Mouse (Mus musculus): ENCODE data around the gene Nfkbia. TPM values are rescaled to one million over a fixed set of nuclear protein-coding genes. Genes with fewer than 3 reads are reported as not detected.
A peak's percentile ranks its signal among the peaks of the same experiment; 100 is the strongest.

Gene Nfkbia
- total RNA-seq, 2 experiments from 2014 or later = 37.1 to 46.5 TPM

DNA sequence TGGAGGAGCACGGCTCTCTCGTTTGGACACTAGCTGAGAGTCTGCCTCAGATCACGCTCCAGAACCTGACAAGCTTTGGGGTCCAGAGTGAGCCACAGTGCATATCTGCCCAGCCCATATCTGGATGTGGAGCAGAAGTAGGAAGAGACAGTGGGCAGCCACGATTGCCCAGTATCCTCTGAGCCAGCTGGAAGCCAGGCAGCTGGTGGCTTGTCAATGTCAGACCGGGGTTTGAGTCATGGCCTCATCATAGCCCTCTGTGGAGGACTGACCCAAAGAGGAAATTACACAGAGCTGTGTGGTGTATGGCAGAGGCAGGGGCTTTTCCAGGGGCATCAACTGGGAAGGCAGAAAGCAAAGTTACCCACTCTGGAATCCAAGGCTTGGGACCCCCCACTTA lies 25.6 kb downstream of the Nfkbia start:
- no peak for DNase-seq (ENCODE audit: low spot score in 2 of 2)

DNA sequence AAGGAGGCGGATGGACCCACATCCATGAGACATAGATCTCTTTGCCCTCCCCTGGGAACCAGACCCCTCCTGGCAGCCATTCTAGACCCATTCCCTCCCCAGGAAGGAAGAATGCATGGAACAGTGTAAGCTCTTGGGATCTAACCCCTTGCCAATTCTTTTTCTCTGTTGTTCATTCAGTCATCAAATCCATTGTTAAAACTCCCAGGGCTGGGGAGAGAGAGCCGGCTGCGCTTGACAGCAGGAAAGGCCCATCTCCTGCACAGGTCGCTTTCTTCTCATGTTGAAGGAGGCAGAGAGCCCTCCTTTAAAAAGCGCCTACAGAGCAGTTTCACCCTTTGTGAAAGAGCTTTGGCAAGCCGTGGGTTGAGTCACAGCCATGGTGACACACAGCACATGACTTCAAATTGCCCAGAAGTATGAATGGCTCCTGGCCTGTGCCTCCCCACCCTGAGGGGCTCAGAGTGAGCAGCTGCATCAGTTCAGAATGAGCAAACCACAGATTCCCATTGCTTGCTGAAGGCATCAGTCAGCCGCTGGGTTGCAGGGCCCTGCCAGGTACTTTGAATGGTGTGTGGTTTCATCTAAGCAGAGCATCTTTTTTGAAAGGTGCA lies 26.3 kb downstream of the Nfkbia start:
- no peak for DNase-seq (ENCODE audit: low spot score in 2 of 2)

GRCm38 (mm10) chr12:55465401-55465983 lies 27.0 kb downstream of the Nfkbia start:
- DNase-seq (ENCODE audit: low spot score in 2 of 2) = no peak

DNA sequence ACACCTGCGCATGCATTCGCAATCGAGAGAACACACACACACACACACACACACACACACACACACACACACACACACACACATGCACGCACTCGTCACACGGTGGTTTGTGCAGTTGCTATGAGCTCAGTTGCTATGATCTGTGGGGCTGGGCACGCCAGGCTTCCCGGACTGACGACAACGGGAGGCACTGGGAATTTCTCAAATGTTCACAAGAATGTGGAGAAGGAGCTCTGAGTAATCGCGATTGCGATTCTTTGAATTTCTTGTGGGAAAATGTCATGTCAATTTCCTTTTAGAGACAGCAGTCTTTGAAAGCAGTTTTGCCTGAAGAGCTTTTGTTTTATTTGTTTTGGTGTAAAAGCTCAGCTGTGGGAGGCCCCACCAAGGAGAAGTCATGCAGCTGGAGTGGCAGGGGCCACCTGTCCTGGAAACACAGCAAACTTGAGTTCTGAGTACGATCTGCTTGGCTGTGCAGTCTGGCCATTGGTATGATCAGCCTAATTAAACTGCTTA lies 27.5 kb downstream of the Nfkbia start:
- peak in 1 of 2 experiments; percentile 43 for DNase-seq (ENCODE audit: low spot score in 2 of 2)

- DNase-seq (ENCODE audit: low spot score in 2 of 2) = peak in 1 of 2 experiments; percentile 69
Observed at GRCm38 (mm10) chr12:55463992-55464845, 28.2 kb downstream of the Nfkbia start.

DNA sequence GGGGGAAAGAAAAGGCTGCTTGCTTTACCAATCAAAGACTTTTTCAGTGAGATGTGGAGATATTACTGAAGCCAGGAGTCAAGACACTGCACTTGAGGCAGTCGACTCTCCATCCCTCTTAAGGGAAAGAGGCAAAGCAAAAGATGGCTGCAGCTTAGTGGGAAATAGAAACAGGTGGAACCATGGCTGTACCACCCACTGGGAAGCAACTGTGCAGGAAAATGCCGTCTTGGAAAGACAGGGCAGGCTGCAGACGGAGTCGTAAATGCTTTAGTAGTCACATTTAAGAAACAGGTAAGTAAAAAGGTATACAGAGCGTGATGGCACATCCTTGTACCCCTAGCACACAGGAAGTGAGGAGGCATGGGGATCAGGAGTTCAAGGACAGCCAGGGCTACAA lies 29.4 kb downstream of the Nfkbia start:
- no peak for DNase-seq (ENCODE audit: low spot score in 2 of 2)

DNA sequence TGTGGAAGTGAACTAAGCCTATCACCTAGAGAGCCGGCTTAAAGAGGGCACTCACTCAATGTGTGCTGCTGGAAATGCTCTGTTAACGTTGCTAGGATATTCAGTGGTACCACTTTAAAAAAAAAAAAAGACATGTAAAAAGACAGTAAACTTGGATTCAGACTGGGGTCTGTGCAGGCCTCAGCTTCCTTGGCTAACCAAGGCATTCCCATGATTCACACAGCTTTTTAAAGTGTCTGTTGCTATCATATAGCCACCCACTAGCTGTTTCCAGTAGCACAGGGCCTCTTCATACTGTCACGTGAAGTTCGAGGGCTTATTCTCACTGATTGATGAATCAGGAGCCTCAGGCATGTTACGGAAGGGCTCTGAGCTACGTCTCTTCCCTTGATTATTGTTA lies 30.0 kb downstream of the Nfkbia start:
- DNase-seq (ENCODE audit: low spot score in 2 of 2) = no peak

GRCm38 (mm10) chr12:55461767-55462166 lies 30.7 kb downstream of the Nfkbia start:
- DNase-seq (ENCODE audit: low spot score in 2 of 2) = no peak

GRCm38 (mm10) chr12:55460900-55461299 lies 31.5 kb downstream of the Nfkbia start:
- no peak for DNase-seq (ENCODE audit: low spot score in 2 of 2)

DNA sequence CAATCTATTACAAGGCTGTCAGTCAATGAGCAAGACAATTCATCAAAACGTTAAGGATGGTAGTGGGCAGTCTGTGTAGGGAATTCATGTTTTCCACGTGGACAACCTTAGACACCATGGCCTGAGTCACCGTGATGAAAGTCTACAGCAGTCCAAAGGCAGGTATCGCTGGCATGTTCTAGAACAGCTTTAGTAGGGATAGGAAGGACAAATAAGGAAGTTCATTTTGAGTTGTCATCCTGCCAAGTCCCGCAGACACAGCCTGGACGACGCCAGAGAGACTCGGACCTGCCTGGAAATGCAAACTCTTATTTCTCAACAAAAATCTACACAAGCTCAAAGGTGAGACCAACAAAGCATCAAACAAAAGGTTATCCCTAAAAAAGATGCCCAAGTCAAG lies 32.7 kb downstream of the Nfkbia start:
- no peak for DNase-seq (ENCODE audit: low spot score in 2 of 2)

DNA sequence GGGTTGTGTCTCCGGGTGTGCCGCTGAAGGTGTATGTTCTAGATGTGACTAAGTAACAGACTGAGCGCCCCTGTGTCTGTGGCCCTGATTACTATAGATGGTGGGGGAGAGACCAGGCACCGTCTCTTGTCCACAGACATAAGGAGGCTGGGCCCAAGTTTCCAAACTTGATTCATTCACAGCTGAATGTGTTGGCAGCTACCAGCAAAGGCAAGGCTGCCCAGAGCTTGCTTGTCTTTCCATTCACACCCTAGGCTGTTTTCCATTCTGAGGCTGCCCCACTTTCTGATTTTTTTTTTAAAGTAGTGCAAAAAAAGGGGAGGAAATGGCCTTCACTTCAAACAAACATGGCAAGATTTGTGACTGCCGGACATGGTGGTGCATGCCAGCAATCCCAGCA lies 35.6 kb downstream of the Nfkbia start:
- DNase-seq (ENCODE audit: low spot score in 2 of 2) = no peak

- no peak for DNase-seq (ENCODE audit: low spot score in 2 of 2)
Observed at GRCm38 (mm10) chr12:55456136-55456535, 36.3 kb downstream of the Nfkbia start.

GRCm38 (mm10) chr12:55455206-55455605 lies 37.2 kb downstream of the Nfkbia start:
- DNase-seq (ENCODE audit: low spot score in 2 of 2) = no peak

DNA sequence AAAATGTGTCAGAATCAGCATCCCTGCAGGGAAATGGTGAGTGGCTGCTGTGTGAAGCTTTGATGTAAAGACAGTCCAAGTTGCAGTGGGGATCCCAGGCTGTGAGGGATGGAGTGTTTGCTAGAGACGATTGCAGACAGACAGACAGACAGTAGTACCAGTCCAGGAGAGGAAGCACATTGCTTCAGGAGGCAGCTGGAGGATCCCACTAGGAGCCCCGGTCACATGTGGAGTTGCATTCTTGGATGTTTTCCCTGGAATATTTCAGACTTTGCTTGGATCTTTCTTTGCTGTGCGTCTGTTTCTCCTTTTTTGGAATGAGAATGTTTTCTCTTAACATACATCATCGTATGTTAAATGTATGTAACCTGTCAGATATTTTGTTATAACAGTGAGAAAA lies 38.5 kb downstream of the Nfkbia start:
- DNase-seq (ENCODE audit: low spot score in 2 of 2) = no peak

GRCm38 (mm10) chr12:55452839-55453238 lies 39.6 kb downstream of the Nfkbia start:
- DNase-seq (ENCODE audit: low spot score in 2 of 2) = no peak

DNA sequence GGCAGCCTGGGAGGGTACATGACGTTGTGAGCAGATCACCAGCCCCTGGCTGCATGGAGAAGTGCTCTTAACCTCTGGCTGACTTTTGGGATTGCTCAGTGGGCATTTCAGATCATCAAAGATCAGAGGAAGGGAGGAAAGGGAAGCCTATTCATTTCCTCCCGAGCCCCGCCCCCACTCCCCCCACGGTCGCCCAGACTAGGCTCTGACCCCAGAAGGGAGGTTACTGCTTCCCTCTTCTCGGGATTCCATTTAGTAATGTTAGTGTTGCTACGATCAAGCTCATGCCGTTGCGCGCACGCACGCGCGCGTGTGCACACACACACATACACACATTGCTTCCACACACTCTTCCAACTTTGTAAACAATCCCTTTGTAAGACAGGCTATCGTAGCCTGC lies 42.0 kb downstream of the Nfkbia start:
- DNase-seq (ENCODE audit: low spot score in 2 of 2) = no peak

DNA sequence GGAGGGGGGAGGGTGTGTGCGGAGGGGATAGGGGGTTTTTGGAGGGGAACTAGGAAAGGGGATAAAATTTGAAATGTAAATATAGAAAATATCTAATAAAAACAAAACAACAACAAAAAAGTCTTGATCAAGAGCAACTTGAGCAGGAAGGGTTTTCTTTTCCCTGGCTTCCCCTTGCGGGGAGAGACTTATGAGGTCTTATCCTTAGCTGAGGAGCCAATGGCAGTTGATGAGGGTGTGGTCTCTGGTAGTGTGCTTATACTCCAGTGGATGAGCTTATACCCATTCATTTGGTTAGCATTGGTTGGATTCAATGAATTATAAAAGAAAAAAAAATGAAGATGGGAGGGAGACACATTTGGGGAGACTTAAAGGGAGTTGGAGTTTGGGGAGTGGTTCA lies 43.4 kb downstream of the Nfkbia start:
- no peak for DNase-seq (ENCODE audit: low spot score in 2 of 2)

DNA sequence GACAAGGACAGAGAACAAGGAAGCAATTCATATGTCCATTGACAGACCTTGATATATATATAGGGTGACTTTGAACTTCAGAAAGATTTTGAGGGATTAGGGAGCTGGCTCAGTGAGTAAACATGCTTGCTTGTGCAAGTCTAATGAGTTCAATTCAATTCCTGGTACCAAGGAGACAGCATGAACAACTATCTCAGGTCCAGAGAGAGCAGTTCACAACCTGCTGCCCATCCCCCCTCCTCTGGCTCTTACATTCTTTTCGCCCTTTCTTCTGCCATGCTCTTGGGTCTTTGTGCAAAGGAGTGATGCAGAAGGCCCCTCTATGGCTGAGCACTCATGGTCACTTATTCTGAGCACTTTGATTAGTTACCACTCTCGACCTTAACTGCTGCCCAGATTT lies 44.0 kb downstream of the Nfkbia start:
- no peak for DNase-seq (ENCODE audit: low spot score in 2 of 2)

GRCm38 (mm10) chr12:55447396-55447760 lies 45.1 kb downstream of the Nfkbia start:
- DNase-seq (ENCODE audit: low spot score in 2 of 2) = no peak

DNA sequence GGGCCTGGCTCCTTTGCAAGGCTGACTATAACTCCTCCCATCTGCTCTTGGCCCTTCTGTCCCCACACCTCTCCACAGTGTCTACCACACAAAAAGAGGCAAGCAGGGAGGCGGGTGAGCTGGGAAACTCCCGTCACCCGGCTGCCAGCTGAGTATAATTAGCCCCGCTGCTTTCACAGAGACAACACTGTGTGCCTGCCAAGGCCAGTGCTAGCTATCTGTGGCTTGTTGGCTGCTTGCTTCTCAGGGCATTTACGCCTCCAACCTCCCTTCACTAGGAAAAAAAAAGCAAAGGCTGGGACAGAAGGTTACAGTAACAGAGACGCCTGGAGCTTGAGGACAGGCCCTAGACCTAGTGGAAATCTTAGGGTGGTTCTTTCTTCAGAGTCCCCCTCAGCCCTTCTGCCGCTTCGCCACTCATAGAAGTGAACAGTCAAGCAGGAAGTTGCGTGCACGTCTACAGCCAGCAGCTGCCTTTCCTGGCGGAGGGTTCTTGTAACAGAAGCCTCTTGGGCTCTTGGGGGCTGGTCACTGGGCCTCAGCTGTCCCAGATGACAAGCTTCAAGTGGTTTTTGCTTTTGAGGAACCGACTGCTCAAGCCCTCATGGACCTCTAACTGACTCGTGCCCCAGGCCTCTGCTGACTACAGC lies 45.6 kb downstream of the Nfkbia start:
- DNase-seq (ENCODE audit: low spot score in 2 of 2) = peak in 1 of 2 experiments; percentile 78

DNA sequence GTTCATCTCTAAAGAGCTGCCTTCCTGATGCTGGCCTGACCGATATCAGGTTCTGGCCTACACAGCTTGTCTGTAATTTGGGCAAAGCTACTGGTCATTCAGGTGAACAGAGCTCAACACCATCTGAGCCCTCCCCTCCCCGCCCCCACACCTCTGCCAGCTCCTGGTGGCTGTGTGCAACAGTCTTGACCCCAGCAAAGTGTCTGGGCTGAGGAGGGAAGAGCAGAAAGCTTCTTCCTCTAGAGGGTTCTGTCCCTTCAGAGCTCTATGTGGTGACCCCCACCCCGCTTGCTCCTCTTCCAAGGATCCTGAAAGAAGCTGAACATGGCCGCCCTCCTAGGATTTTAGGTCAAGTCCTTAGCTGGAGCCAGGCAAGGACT lies 46.1 kb downstream of the Nfkbia start:
- DNase-seq (ENCODE audit: low spot score in 2 of 2) = no peak

DNA sequence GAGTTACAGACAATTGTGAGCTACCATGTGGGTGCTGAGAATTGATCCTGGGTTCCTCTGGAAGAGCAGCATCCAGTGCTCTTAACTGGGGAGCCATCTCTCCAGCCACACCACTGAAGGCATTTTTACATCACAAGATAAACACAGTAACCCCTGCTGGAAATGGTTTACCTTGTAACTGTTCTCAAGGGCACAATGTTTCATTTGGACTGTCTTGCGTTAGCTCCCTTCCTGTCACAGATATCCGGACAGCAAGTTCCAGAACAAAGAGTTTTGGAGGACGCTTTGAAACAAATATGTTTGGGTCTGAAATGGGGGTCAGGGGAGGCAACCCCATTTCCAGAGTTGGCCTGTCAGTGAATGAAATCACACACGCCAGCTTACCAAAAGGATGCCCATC lies 46.9 kb downstream of the Nfkbia start:
- no peak for DNase-seq (ENCODE audit: low spot score in 2 of 2)

All from gastrocnemius, postnatal 4 days (tissue).